Mouse (Mus musculus) left cerebral cortex, postnatal 4 days (tissue): ENCODE measurements at regions not wholly inside any gene's neighbourhood (a gene's known extent, or its start where the extent isn't known, plus 50 kb on each side); places are given as distances from the start of the nearest gene placed in this dataset.

Source experiments
- DNase-seq: peaks from one replicate; pipeline ENCODE4 v3.0.0-alpha.2; 2022
- intact Hi-C: fragments of 180-260 bp; cut with DNase I; formaldehyde crosslinking; loops from one replicate; pipeline ENCODE4 v1.15.1; 2025

- intact Hi-C loops: no loop called here
- no peak for DNase-seq
Observed at GRCm38 (mm10) chrX:57869648-57870047, 152.9 kb upstream of the Zic3 start.

GRCm38 (mm10) chrX:57916705-57917104, 105.8 kb upstream of the Zic3 start:
- intact Hi-C loops: no loop called here
- DNase-seq: no peak

GRCm38 (mm10) chrX:57917441-57918145, 104.9 kb upstream of the Zic3 start:
- intact Hi-C loops: no loop called here

GRCm38 (mm10) chrX:57918181-57919115, 104.1 kb upstream of the Zic3 start:
- intact Hi-C loops: no loop called here
- DNase-seq: no peak

More at GRCm38 (mm10) chrX:57917441-57918145, 104.9 kb upstream of the Zic3 start:
- DNase-seq: no peak

GRCm38 (mm10) chrX:57919886-57920285, 102.6 kb upstream of the Zic3 start:
- no peak for DNase-seq
- intact Hi-C loops: loop anchor here (5.0 to 10.0 kb wide), 3 partner anchors 97 to 575 kb away; no protein-coding TSS in a partner anchor

- no peak for DNase-seq
- intact Hi-C loops: loop anchor here (5.0 to 10.0 kb wide), 3 partner anchors 97 to 574 kb away; no protein-coding TSS in a partner anchor
Observed at GRCm38 (mm10) chrX:57920376-57920775, 102.1 kb upstream of the Zic3 start.

GRCm38 (mm10) chrX:57921294-57921693, 101.2 kb upstream of the Zic3 start:
- peak; percentile 76 for DNase-seq
- intact Hi-C loops: loop anchor here (5.0 to 10.0 kb wide), 3 partner anchors 96 to 574 kb away; no protein-coding TSS in a partner anchor

- intact Hi-C loops: loop anchor here (5.0 to 10.0 kb wide), 3 partner anchors 95 to 573 kb away; no protein-coding TSS in a partner anchor
- no peak for DNase-seq
Observed at GRCm38 (mm10) chrX:57921821-57922449, 100.6 kb upstream of the Zic3 start.

GRCm38 (mm10) chrX:57923836-57924235, 98.7 kb upstream of the Zic3 start:
- DNase-seq: peak; percentile 46
- intact Hi-C loops: loop anchor here (5.0 to 10.0 kb wide), 3 partner anchors 93 to 571 kb away; no protein-coding TSS in a partner anchor

GRCm38 (mm10) chrX:57935621-57936020, 86.9 kb upstream of the Zic3 start:
- intact Hi-C loops: no loop called here
- DNase-seq: no peak

- no peak for DNase-seq
- intact Hi-C loops: no loop called here
Observed at GRCm38 (mm10) chrX:57938248-57938836, 84.2 kb upstream of the Zic3 start.

GRCm38 (mm10) chrX:57950896-57951295, 71.6 kb upstream of the Zic3 start:
- intact Hi-C loops: no loop called here
- peak; percentile 61 for DNase-seq

GRCm38 (mm10) chrX:57951301-57951700, 71.2 kb upstream of the Zic3 start:
- DNase-seq: no peak
- intact Hi-C loops: no loop called here

GRCm38 (mm10) chrX:57954594-57955185, 67.8 kb upstream of the Zic3 start:
- intact Hi-C loops: no loop called here
- no peak for DNase-seq
